ENCODE assay signal across 11 mouse cellular contexts in the genomic region with DNA sequence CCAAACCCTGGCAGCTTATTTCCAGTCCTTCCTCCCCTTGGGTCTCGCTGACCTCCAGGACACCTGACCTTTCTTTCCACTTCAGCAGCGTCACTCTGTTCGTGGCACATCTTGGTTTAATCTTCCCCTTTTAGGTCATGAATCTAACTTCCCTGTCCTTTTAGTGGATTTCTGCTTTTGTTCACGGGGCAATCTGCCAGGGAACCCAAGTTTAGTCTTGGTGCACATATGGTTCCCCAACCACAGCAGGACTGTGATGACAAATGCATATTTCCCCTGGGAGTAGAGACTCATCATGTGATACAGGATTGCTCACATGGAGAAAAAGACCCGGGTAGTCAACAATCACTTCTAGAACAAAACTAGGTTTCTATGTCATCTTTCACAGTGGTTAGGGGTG.
DNase-seq lines count a peak whose midpoint lies in the region; ATAC-seq and TF ChIP-seq lines count a peak whose summit lies in the region.
"Had no signal": no experiment of that assay in that cellular context is flagged by ENCODE, and none has a peak within 500 bp of the region (broad histone marks: within the 10 kb centered on the region; RNA-seq: fewer than 3 reads in every experiment).

No protein-coding gene starts in this region.

- ATAC-seq in granulocyte monocyte progenitor cell, adult 5-6 weeks (replicated peaks; ENCODE audit: poor library complexity, severe bottlenecking) = peak; percentile 89

- no peak overlapping the region for H3K27ac ChIP-seq in cerebellum, adult 2 months (ENCODE audit: insufficient read depth, low read length)
- H3K27ac ChIP-seq: embryonic facial prominence, embryonic 15.5 days; midbrain, embryonic 12.5 days had no signal

- intact Hi-C loops in left cerebral cortex, postnatal 14 days (cut with DNase I) = loop anchor here (5.0 kb wide), 1 partner anchor 142 kb away; a partner anchor contains a TSS

- TF ChIP-seq POLR2A in cerebellum, adult 2 months (IDR thresholded peaks at IDR 0.05; ENCODE audit: borderline replicate concordance, insufficient read depth, low read length) = no peak

- H3K27me3 ChIP-seq in cerebellum, adult 2 months (ENCODE audit: control insufficient read depth, insufficient read depth, low read length) = no peaks in the 10 kb centered on the region; the same call in 1 of the 2 replicates
- H3K27me3 ChIP-seq: embryonic facial prominence, embryonic 15.5 days; midbrain, embryonic 12.5 days had no signal

- peak; percentile 43 for DNase-seq in gastrocnemius, adult 18-20 months (ENCODE audit: low spot score)
- DNase-seq in gastrocnemius, postnatal 10 days = no peak
- peak; percentile 78 for DNase-seq in 3T3-L1 (ENCODE audit: low read depth, low spot score)
- peak; percentile 60 to 67 for DNase-seq in left cerebral cortex, postnatal 14 days (ENCODE audit: low spot score in 2 of 2)
- DNase-seq in cerebellum, adult 2 months = no peak
- DNase-seq in embryo, embryonic 9.5 days (ENCODE audit: extremely low spot score) = no peak
- no peak for DNase-seq in spleen, postnatal 14 days (ENCODE audit: low spot score in 2 of 2)
- DNase-seq: adrenal gland, postnatal 25 days had no signal

- TF ChIP-seq CTCF in cerebellum, adult 2 months (IDR thresholded peaks at IDR 0.05; ENCODE audit: borderline replicate concordance, insufficient read depth, low read depth, low read length) = no peak

- H3K4me1 ChIP-seq in cerebellum, adult 2 months (ENCODE audit: control insufficient read depth, insufficient read depth, low read length) = no peaks in the 10 kb centered on the region
- H3K4me1 ChIP-seq: midbrain, embryonic 12.5 days had no signal

- WGBS in cerebellum, adult 2 months = 72% methylated on average over 5 of the region's 5 CpGs

- no peak overlapping the region for H3K4me3 ChIP-seq in cerebellum, adult 2 months (replicated peaks; ENCODE audit: insufficient read depth, low read depth, low read length)
- H3K4me3 ChIP-seq: embryonic facial prominence, embryonic 15.5 days; midbrain, embryonic 12.5 days had no signal

Comparison
In these comparisons a context has a peak if more than half of its experiments do, and no peak if none do; other contexts are left out.
1. DNase-seq: peak in gastrocnemius, adult 18-20 months (single experiment), 3T3-L1 (single experiment) and left cerebral cortex, postnatal 14 days (2 of 2); none in gastrocnemius, postnatal 10 days (single experiment), cerebellum, adult 2 months (0 of 2), embryo, embryonic 9.5 days (single experiment) and spleen, postnatal 14 days (0 of 2).